Mouse (Mus musculus) CH12.LX (cell line): ENCODE results near the gene Mrpl44.

ENCODE experiments used
- CTCF ChIP-seq, 2 experiments: IDR thresholded peaks in 1 of 2; conservative IDR thresholded peaks in 1 of 2; 2 replicates each; pipeline ENCODE4 v1.5.1; 2011 to 2012; ENCODE audit warnings: low read depth in 2 of 2, low read length in 2 of 2, improper control_type of control experiment in 1 of 2, inconsistent platforms in 1 of 2, mild to moderate bottlenecking in 1 of 2, moderate library complexity in 1 of 2
- EP300 ChIP-seq: IDR thresholded peaks from 2 replicates; pipeline ENCODE4 v1.6.1; 2011; ENCODE audit warnings: low read length, improper control_type of control experiment
- HCFC1 ChIP-seq: IDR thresholded peaks from 2 replicates; pipeline ENCODE4 v1.6.1; 2012; ENCODE audit warnings: low read depth, mild to moderate bottlenecking, inconsistent platforms, low read length, improper control_type of control experiment
- KAT2A ChIP-seq: IDR thresholded peaks from 2 replicates; pipeline ENCODE4 v1.6.1; 2012; ENCODE audit warnings: low read length, improper control_type of control experiment, inconsistent platforms; ENCODE audit not compliant: insufficient replicate concordance
- MAFK ChIP-seq: IDR thresholded peaks from 2 replicates; pipeline ENCODE4 v1.6.1; 2011; ENCODE audit warnings: low read length, improper control_type of control experiment; ENCODE audit not compliant: insufficient replicate concordance
- NRF1 ChIP-seq: IDR thresholded peaks from 2 replicates; pipeline ENCODE4 v1.6.1; 2014; ENCODE audit warnings: low read depth, mild to moderate bottlenecking, inconsistent platforms, low read length, improper control_type of control experiment, moderate library complexity
- POLR2A ChIP-seq: IDR thresholded peaks from 2 replicates; pipeline ENCODE4 v1.6.1; 2011; ENCODE audit warnings: low read depth, mild to moderate bottlenecking, improper control_type of control experiment, low read length

GRCm38 (mm10) chr1:79761917-79762271, 13.9 kb upstream of the Mrpl44 start:
- no peak for TF ChIP-seq NRF1
- no peak for TF ChIP-seq KAT2A
- no peak for TF ChIP-seq HCFC1
- no peak for TF ChIP-seq CTCF (conservative IDR thresholded peaks at IDR 0.05 in 1 of 2, IDR thresholded peaks at IDR 0.05 in 1 of 2; ENCODE audit: low read depth in 2 of 2, low read length in 2 of 2)
- no peak for TF ChIP-seq POLR2A
- TF ChIP-seq EP300, result no peak
- no peak for TF ChIP-seq MAFK
